Mouse (Mus musculus): ENCODE measurements around the gene C1ra. TPM values are rescaled to one million over a fixed set of nuclear protein-coding genes. Genes with fewer than 3 reads are reported as not detected.
"Not testable (repeated sequence)": the region's sequence is repeated elsewhere in the genome, so short reads cannot be mapped to it uniquely, and the experiment has no call there.

The C1ra gene
- polyA plus RNA-seq, 1 experiment from 2014 or later: 1.7 TPM

GRCm38 (mm10) chr6:124545425-124545824 is 33.2 kb downstream of the C1ra start:
- Histone ChIP-seq H3K27ac (ENCODE audit: low read depth) (no peak overlapping the region), H3K4me1 (replicated peaks; ENCODE audit: control insufficient read depth, insufficient read depth, low read length) (no peaks in the 10 kb centered on the region), H3K27me3 (replicated peaks; ENCODE audit: control insufficient read depth, insufficient read depth, low read length) (no peaks in the 10 kb centered on the region), H3K9ac (ENCODE audit: low read length) (no peak overlapping the region), H3K9me3 (ENCODE audit: control insufficient read depth, low read length) (no peaks in the 10 kb centered on the region), H3K36me3 (ENCODE audit: control insufficient read depth, insufficient read depth, low read length) (no peaks in the 10 kb centered on the region), H3K4me2 (ENCODE audit: low read length) (no peak overlapping the region), H3K4me3 (ENCODE audit: low read depth, low read length) (no peak overlapping the region)
- WGBS: 80% methylated on average over 2 of the region's 2 CpGs
- DNase-seq (ENCODE audit: low spot score) (no peak), ATAC-seq (replicated peaks; ENCODE audit: low FRiP score, low TSS enrichment, low read depth) (no peak)

- not testable (repeated sequence) for H3K9ac ChIP-seq (ENCODE audit: low read length); H3K4me3 ChIP-seq (ENCODE audit: low read depth, low read length); H3K27me3 ChIP-seq (replicated peaks; ENCODE audit: control insufficient read depth, insufficient read depth, low read length); H3K9me3 ChIP-seq (ENCODE audit: control insufficient read depth, low read length); ATAC-seq (replicated peaks; ENCODE audit: low FRiP score, low TSS enrichment, low read depth); H3K36me3 ChIP-seq (ENCODE audit: control insufficient read depth, insufficient read depth, low read length); H3K4me2 ChIP-seq (ENCODE audit: low read length); H3K4me1 ChIP-seq (replicated peaks; ENCODE audit: control insufficient read depth, insufficient read depth, low read length); DNase-seq (ENCODE audit: low spot score); H3K27ac ChIP-seq (ENCODE audit: low read depth)
- WGBS: no CpG with 5 or more reads among the region's 3 CpGs
Measured at GRCm38 (mm10) chr6:124547979-124548378, 35.8 kb downstream of the C1ra start.

- no peaks in the 10 kb centered on the region for H3K36me3 ChIP-seq (ENCODE audit: control insufficient read depth, insufficient read depth, low read length)
- no peak overlapping the region for H3K4me3 ChIP-seq (ENCODE audit: low read depth, low read length)
- ATAC-seq (replicated peaks; ENCODE audit: low FRiP score, low TSS enrichment, low read depth): peak; percentile 64
- peaks cover 5% of the 10 kb centered on the region; the same call in 1 of the 2 replicates for H3K9me3 ChIP-seq (ENCODE audit: control insufficient read depth, low read length)
- no peak overlapping the region for H3K27ac ChIP-seq (ENCODE audit: low read depth)
- H3K27me3 ChIP-seq (replicated peaks; ENCODE audit: control insufficient read depth, insufficient read depth, low read length): no peaks in the 10 kb centered on the region
- WGBS: 87% methylated on average over 3 of the region's 3 CpGs
- no peak for DNase-seq (ENCODE audit: low spot score)
- H3K4me1 ChIP-seq (replicated peaks; ENCODE audit: control insufficient read depth, insufficient read depth, low read length): no peaks in the 10 kb centered on the region
- no peak overlapping the region for H3K9ac ChIP-seq (ENCODE audit: low read length)
- no peak overlapping the region for H3K4me2 ChIP-seq (ENCODE audit: low read length)
Measured at GRCm38 (mm10) chr6:124549023-124549550, 36.9 kb downstream of the C1ra start.

GRCm38 (mm10) chr6:124552766-124553165 is 40.6 kb downstream of the C1ra start:
- Histone ChIP-seq H3K4me2 (ENCODE audit: low read length) (no peak overlapping the region), H3K4me1 (replicated peaks; ENCODE audit: control insufficient read depth, insufficient read depth, low read length) (no peaks in the 10 kb centered on the region), H3K27me3 (replicated peaks; ENCODE audit: control insufficient read depth, insufficient read depth, low read length) (no peaks in the 10 kb centered on the region), H3K27ac (ENCODE audit: low read depth) (no peak overlapping the region), H3K9me3 (ENCODE audit: control insufficient read depth, low read length) (peaks cover 5% of the 10 kb centered on the region; the same call in 1 of the 2 replicates), H3K36me3 (ENCODE audit: control insufficient read depth, insufficient read depth, low read length) (no peaks in the 10 kb centered on the region), H3K4me3 (ENCODE audit: low read depth, low read length) (no peak overlapping the region), H3K9ac (ENCODE audit: low read length) (no peak overlapping the region)
- WGBS: 67% methylated on average over 22 of the region's 22 CpGs
- DNase-seq (ENCODE audit: low spot score) (no peak), ATAC-seq (replicated peaks; ENCODE audit: low FRiP score, low TSS enrichment, low read depth) (no peak)

GRCm38 (mm10) chr6:124555956-124556355 is 43.8 kb downstream of the C1ra start:
- H3K4me3 ChIP-seq (ENCODE audit: low read depth, low read length); H3K9me3 ChIP-seq (ENCODE audit: control insufficient read depth, low read length); H3K27ac ChIP-seq (ENCODE audit: low read depth); H3K9ac ChIP-seq (ENCODE audit: low read length); H3K4me1 ChIP-seq (replicated peaks; ENCODE audit: control insufficient read depth, insufficient read depth, low read length); H3K36me3 ChIP-seq (ENCODE audit: control insufficient read depth, insufficient read depth, low read length); H3K4me2 ChIP-seq (ENCODE audit: low read length); H3K27me3 ChIP-seq (replicated peaks; ENCODE audit: control insufficient read depth, insufficient read depth, low read length); DNase-seq (ENCODE audit: low spot score); ATAC-seq (replicated peaks; ENCODE audit: low FRiP score, low TSS enrichment, low read depth): not testable (repeated sequence)
- WGBS: 87% methylated on average over 2 of the region's 2 CpGs

GRCm38 (mm10) chr6:124561156-124561555 is 49.0 kb downstream of the C1ra start:
- DNase-seq (ENCODE audit: low spot score); H3K27me3 ChIP-seq (replicated peaks; ENCODE audit: control insufficient read depth, insufficient read depth, low read length): not testable (repeated sequence)

GRCm38 (mm10) chr6:124561611-124562010 is 49.4 kb downstream of the C1ra start:
- H3K4me1 ChIP-seq (replicated peaks; ENCODE audit: control insufficient read depth, insufficient read depth, low read length); H3K4me3 ChIP-seq (ENCODE audit: low read depth, low read length); H3K27me3 ChIP-seq (replicated peaks; ENCODE audit: control insufficient read depth, insufficient read depth, low read length); ATAC-seq (replicated peaks; ENCODE audit: low FRiP score, low TSS enrichment, low read depth); H3K9me3 ChIP-seq (ENCODE audit: control insufficient read depth, low read length); H3K4me2 ChIP-seq (ENCODE audit: low read length); H3K9ac ChIP-seq (ENCODE audit: low read length); DNase-seq (ENCODE audit: low spot score); H3K27ac ChIP-seq (ENCODE audit: low read depth); H3K36me3 ChIP-seq (ENCODE audit: control insufficient read depth, insufficient read depth, low read length): not testable (repeated sequence)
- 91% methylated on average over 1 of the region's 2 CpGs for WGBS

More at GRCm38 (mm10) chr6:124561156-124561555, 49.0 kb downstream of the C1ra start:
- not testable (repeated sequence) for ATAC-seq (replicated peaks; ENCODE audit: low FRiP score, low TSS enrichment, low read depth); H3K9ac ChIP-seq (ENCODE audit: low read length); H3K4me3 ChIP-seq (ENCODE audit: low read depth, low read length); H3K9me3 ChIP-seq (ENCODE audit: control insufficient read depth, low read length); H3K4me1 ChIP-seq (replicated peaks; ENCODE audit: control insufficient read depth, insufficient read depth, low read length); H3K36me3 ChIP-seq (ENCODE audit: control insufficient read depth, insufficient read depth, low read length); H3K4me2 ChIP-seq (ENCODE audit: low read length); H3K27ac ChIP-seq (ENCODE audit: low read depth)
- 88% methylated on average over 4 of the region's 4 CpGs for WGBS

- Histone ChIP-seq H3K4me3 (ENCODE audit: low read depth, low read length) (no peak within 1 kb of the TSS), H3K4me1 (replicated peaks; ENCODE audit: control insufficient read depth, insufficient read depth, low read length) (no peaks in the 10 kb centered on the region), H3K9me3 (ENCODE audit: control insufficient read depth, low read length) (no peaks in the 10 kb centered on the region), H3K27ac (ENCODE audit: low read depth) (no peak within 1 kb of the TSS), H3K9ac (ENCODE audit: low read length) (no peak within 1 kb of the TSS), H3K4me2 (ENCODE audit: low read length) (no peak within 1 kb of the TSS), H3K27me3 (replicated peaks; ENCODE audit: control insufficient read depth, insufficient read depth, low read length) (no peaks in the 10 kb centered on the region), H3K36me3 (ENCODE audit: control insufficient read depth, insufficient read depth, low read length) (no peaks in the 10 kb centered on the region)
- 5% methylated on average over 8 of the region's 8 CpGs for WGBS
- 0 out of 2 replicates have a peak, but pooled peaks have one; percentile 40 for ATAC-seq (replicated peaks; ENCODE audit: low FRiP score, low TSS enrichment, low read depth)
- peak; percentile 83 for DNase-seq (ENCODE audit: low spot score)
Measured at GRCm38 (mm10) chr6:124570026-124570425, 57.8 kb downstream of the C1ra start, which contains the start of gene C1rb. TSS of gene C1rb (plus strand) at chr6:124570294.

Measured in intestine, embryonic 14.5 days (tissue).